Mouse (Mus musculus) ES-CJ7 (cell line): ENCODE data around the gene Gm20594.

Experiments used
- DNase-seq: peaks from one replicate; pipeline ENCODE4 v3.0.0; 2011; ENCODE audit warnings: low read depth, low spot score

Gene Gm20594

GRCm38 (mm10) chr6:79817616-79818015 lies at the start of gene Gm20594:
Gm20594 (plus strand) TSS chr6:79817916.
- DNase-seq: no peak

GRCm38 (mm10) chr6:79818114-79818513 lies 398 bp downstream of the Gm20594 start:
- DNase-seq: no peak

GRCm38 (mm10) chr6:79833845-79834244 lies 16.1 kb downstream of the Gm20594 start:
- no peak for DNase-seq

- no peak for DNase-seq
These were observed 29.1 kb downstream of the Gm20594 start for GRCm38 (mm10) chr6:79846829-79847228.
